Mouse (Mus musculus) thymus, adult 2 months (tissue): ENCODE measurements around the gene Lmo1.

Experiments used
- CTCF ChIP-seq: fragments of 200-500 bp; IDR thresholded peaks from 2 replicates; pipeline ENCODE4 v1.5.1; 2012; ENCODE audit warnings: mild to moderate bottlenecking, control low read depth, low read length, moderate library complexity, borderline replicate concordance; ENCODE audit not compliant: control insufficient read depth, poor library complexity, insufficient read depth; ENCODE audit errors: extremely low read depth
- POLR2A ChIP-seq: fragments of 200-500 bp; IDR thresholded peaks from 2 replicates; pipeline ENCODE4 v1.6.1; 2012; ENCODE audit warnings: mild to moderate bottlenecking, low read length, control low read depth, moderate library complexity; ENCODE audit not compliant: control insufficient read depth, poor library complexity, insufficient read depth; ENCODE audit errors: extremely low read depth

- TF ChIP-seq CTCF: no peak
- no peak for TF ChIP-seq POLR2A
These were observed 28.1 kb upstream of the Lmo1 start for GRCm38 (mm10) chr7:109203140-109203539.
